Mouse (Mus musculus): Measurements from ENCODE around the gene Ugt1a8.

Ugt1a8 gene

DNA sequence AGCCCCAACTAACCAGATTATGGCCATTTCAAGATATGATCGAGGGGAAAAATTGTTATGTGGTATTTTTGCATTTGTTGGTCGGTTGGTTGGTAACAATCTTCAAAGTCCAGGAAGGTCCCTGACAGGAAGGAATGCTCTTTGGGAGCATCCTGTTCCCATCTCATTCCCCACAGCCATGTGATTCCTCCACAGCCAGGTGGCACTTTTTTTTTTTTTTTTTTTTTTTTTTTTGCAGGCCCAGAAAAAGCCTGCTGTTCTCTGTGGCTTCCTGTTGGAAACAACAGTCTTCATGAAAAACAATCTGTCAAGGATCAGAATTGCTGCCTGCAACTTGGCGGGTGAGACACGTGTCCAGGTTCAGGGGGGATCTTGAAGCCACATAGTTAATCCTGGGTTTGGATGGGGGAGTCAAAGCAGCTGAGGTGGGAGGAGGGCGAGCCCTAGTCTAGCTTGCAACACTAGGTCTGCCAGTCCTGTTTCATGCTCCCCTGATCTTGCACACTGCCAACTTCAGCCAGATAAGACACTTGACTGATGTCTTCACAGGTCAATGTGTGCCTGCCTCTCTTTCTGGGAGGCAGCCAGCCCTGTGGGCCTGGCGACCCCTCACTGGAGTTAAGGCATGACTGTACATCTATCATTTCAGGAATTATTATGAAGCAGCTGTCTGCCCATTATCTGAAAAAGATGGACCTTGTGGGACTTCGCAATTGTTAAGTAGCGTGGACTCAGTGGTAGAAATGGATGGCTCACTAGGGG, 171.4 kb downstream of the Ugt1a8 start:
- peak; percentile 44 for DNase-seq (ENCODE audit: low read depth, low spot score)

DNA sequence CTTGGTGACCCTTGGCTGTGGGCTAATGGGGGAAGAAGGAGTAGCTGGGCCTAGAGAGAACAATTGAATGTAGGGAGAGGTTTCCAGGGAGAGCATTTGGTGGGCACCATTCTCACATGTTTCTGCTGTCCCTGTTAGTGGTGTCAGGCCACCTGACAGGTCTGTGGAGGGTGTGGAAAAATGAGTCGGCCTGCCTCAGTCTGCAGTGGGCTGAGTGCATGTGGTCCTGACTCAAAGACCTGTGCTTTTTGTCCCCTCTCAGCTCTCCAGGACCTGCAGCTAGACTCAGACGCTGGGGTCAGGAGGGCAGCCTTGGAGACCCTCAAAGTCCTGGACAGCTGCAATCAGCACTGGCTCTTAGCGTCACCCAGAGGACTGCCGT, 172.0 kb downstream of the Ugt1a8 start:
- no peak for DNase-seq (ENCODE audit: low read depth, low spot score)

DNA sequence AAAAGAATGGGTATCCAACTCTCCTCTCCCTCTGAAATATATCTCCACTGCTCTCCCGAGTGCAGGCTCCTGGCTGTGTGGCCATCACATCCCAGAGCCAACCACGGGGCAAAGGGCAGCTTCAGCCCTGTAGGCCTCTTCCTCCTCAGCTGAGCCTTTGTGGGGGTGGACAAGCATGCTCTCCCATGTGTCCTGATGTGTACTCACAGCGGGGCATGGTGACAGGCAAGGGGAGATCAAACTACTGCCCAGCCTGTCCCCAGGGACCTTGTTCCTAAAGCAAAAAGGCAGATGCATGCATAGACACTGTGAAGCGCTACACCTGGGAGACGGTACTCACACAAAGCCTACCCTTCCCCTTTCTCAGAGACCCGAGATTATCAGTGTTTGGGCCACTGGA, 172.5 kb downstream of the Ugt1a8 start:
- DNase-seq (ENCODE audit: low read depth, low spot score): no peak

DNA sequence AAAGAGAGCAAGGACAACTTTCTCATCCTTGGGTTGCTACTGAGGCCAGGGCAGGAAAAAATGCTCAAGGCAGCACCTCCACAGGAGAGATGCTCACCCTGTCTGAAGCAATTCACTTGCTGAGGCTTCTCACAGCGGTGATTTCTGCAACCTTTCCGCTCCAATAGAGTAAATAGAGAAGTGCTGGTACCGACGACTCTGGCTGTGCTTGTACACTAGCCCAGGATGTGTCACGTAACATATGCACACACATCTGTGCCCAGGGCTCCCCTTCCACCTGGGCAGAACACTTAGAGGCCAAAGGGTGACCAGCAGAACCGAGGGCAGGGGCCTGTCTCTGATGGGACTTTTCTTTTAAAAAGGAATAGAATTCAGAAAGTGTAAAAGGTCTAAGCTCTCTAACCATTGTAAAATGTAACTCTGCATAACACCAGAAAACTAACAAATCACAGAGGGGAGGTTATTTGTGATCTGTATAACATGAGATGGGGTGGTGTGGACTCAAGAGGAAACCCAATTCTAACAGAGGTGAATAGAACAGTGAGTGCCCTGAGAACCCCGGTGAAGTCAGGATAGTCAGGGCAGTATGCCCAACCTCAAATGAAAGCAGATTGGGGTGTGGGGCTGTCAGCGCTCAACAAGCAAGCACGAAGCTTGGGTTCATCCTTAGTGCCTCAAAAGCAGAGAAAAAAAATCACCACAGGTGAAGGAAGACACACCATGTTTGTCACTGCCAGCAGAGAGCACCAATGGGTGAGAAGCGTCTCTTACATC, 173.2 kb downstream of the Ugt1a8 start:
- no peak for DNase-seq (ENCODE audit: low read depth, low spot score)

DNA sequence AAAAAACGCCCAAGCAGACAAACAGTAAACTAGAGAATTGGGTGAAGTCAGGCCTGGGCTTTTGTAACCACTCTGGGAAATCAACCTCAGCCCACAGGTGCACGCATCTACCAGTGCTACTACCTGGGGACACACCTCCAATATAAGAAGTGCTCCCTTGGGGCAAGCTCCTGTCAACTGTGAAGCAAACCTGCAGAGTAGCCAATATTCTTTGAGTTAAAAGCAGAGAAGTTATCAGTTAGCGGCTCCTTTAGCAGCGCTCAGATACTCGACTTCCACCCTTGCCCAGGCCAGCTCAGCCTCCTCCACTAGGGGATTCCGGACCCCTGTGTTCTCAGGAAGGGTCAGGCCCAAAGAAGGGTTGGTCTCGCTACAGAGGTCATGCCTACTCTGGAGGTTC, 174.1 kb downstream of the Ugt1a8 start:
- DNase-seq (ENCODE audit: low read depth, low spot score): no peak

DNA sequence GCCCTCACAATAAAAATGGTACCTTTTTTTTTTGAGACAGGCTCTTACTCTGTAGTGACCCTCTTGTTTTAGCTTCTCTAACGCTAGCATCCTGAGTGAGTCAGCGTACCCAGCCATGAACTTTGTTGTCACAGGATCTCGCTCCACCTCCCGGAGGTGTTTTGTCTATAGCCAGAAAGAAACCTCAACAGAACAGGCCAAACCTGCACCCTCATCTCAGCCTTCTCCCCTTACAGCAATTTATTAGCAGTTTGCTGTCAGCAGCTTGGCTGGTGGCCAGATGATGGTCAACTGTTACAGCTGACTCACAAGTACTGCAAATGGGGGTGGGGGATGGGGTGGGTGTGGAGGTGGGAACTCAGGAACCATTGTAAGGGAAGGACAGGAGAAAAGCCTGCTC, 174.6 kb downstream of the Ugt1a8 start:
- DNase-seq (ENCODE audit: low read depth, low spot score): peak; percentile 52

DNA sequence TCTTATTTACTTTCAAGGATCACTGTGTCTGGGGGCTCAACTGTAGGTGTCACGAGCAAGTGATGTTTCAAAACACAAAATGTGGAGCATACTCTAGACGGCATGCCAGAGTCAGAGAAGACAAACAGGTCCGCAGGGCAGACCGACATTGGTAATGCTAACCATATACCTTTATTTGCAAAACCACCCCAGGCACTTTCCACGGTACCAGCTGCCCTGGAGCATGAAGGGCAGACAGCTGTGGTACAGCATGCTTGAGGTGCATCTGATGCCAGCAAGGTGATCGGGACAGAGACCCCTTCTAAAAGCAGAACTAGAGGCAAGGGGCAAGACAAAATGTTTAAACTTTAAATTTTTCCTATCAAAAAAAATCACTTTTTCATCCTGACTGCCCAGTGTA, 175.3 kb downstream of the Ugt1a8 start:
- DNase-seq (ENCODE audit: low read depth, low spot score): no peak

DNA sequence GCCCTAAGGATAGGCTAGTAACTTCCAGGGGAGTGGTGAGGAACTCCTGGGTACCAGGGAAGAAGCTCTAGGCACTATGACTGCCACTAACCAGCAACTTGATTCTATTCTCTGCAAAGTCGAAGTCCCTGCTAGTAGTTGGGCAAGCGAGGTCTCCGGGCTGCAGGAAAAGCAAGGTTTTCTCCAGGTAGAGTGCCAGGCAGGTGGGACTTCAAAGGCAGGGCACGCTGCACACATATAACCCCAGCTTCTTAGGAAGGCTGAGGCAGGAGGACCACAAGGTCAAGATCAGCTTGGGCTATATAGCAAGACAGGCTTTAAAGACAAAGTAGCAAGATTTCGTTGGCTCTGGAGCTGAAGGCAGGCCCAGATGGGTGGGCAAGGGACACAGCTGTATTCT, 176.2 kb downstream of the Ugt1a8 start:
- DNase-seq (ENCODE audit: low read depth, low spot score): no peak

DNA sequence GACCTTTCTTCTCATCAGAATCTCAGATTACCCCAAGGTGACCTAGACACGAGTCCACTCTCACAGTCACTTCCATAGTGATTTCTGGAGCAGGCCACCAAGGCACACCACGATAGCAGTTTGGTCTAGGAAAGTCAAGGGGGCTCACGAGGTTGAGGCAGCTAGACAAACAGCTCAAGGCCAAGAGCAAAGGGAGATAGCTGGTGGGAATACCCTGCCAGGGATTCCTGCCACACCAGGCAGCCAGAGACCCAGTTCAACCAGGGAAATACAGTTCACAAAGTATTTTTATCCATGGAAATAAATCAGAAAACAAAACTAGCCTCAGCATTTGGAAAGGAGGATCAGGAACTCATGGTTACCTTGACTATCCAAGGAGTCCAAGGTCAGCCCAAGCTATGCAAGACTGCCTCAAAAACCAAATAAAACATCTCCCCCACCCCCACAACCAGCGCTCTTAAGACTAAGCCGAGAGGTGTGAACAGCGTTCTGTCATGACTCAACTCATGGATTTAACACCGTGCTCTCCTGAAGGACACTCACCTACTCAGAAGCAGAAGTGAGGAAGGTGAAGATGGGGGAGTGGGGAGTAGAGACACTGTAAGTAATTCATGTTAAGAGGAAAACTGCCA, 176.7 kb downstream of the Ugt1a8 start:
- DNase-seq (ENCODE audit: low read depth, low spot score): no peak

DNA sequence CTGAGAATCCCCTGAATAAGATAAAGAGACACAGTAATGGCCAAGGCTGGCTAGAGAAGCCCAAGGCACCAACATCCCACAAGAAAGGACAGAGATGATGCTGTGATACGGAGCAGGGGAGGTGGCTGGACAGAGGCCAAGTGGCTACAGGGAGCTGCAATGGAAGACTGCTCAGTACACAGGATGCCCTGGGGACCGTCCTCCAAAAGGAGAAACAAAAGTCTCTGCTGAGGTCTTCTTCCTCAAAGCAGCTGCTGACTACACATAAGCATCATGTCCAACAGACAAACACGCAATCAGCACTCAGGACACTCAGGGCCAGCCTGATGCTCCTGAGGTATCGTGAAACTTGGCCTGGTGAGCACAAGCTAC, 177.2 kb downstream of the Ugt1a8 start:
- no peak for DNase-seq (ENCODE audit: low read depth, low spot score)

DNA sequence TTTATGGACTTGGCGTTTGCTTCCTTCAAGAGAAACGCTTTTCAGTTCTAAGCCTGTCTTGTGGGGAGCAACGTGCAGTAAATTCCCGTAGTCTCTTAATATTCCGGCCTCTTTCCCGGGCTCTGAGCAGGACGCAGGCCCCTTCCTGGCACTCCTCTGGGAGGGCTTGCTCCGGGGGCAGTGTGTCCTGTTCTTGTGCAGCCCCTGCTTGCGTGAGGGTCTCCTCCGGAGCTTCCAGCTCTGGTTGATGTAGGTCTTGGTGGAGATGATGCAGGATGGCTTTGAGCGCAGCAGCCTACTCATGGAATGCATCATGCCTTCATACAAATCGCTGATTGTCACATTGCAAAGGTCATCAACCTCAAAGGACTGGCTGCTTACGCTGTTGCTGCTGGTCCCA, 178.5 kb downstream of the Ugt1a8 start:
- no peak for DNase-seq (ENCODE audit: low read depth, low spot score)

DNA sequence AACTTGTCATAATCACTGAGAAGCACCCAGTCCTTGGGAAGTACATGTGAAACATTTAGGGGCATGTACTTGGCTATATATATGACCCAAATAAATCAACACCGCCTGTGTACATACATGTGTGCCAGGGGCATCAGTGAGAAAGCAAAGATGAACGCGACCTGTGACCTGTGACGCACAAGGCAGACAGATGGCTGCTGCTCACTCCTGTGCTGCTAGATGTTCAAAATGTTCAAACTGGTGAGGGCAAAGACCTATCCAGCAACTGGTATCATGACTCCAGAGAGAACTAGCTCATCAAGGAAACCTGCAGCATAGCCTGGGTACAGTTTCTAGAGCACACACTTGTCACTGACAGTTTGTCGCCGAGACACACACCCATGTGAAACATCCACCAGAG, 179.9 kb downstream of the Ugt1a8 start:
- DNase-seq (ENCODE audit: low read depth, low spot score): no peak

DNA sequence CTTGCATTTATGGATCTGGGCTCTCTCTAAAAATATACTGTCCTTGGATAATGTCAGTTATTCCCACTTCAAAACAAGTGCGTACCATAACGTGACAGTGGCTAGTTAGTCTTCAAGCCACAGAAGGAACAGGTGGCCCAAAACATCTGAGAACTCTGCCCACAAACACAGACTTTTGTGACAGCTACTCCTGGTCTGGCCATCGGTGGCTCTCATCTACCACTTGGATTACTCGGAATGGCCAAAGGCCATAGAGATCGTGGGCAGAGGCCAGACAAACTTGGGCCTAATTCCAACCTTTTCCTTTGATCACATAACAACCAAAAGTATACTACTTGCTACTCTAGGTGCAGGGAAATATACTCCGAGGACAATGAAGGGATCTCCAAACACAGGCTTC, 180.5 kb downstream of the Ugt1a8 start:
- no peak for DNase-seq (ENCODE audit: low read depth, low spot score)

All from mesoderm, embryonic 11.5 days (tissue).